Comparison of ENCODE assay signal across 8 mouse cellular contexts in genomic region chr4:154825662-154826061, GRCm38 (mm10). TPM values are rescaled to one million over a fixed set of nuclear protein-coding genes. Genes with fewer than 3 reads are reported as not detected.
DNase-seq lines count a peak whose midpoint lies in the region; ATAC-seq lines count a peak whose summit lies in the region.

No protein-coding gene starts in this region.

- no peak overlapping the region for H3K9ac ChIP-seq in heart, embryonic 12.5 days
- no peak overlapping the region for H3K9ac ChIP-seq in kidney, embryonic 15.5 days
- no peak overlapping the region for H3K9ac ChIP-seq in liver, embryonic 16.5 days (ENCODE audit: low read depth, low read length)
- H3K9ac ChIP-seq in neural tube, embryonic 12.5 days = no peak overlapping the region

- peaks cover 15% of the 10 kb centered on the region for H3K4me1 ChIP-seq in heart, embryonic 12.5 days (replicated peaks)
- H3K4me1 ChIP-seq in kidney, embryonic 15.5 days = peaks cover 11% of the 10 kb centered on the region
- no peaks in the 10 kb centered on the region for H3K4me1 ChIP-seq in liver, embryonic 16.5 days (ENCODE audit: control insufficient read depth, low read depth, low read length)
- H3K4me1 ChIP-seq in neural tube, embryonic 12.5 days = peaks cover 4% of the 10 kb centered on the region

- no peaks in the 10 kb centered on the region for H3K9me3 ChIP-seq in heart, embryonic 12.5 days (replicated peaks)
- no peaks in the 10 kb centered on the region for H3K9me3 ChIP-seq in kidney, embryonic 15.5 days (replicated peaks)
- no peaks in the 10 kb centered on the region for H3K9me3 ChIP-seq in liver, embryonic 16.5 days (replicated peaks; ENCODE audit: control insufficient read depth, low read length)
- H3K9me3 ChIP-seq in neural tube, embryonic 12.5 days = no peaks in the 10 kb centered on the region

- H3K27ac ChIP-seq in heart, embryonic 12.5 days (ENCODE audit: poor library complexity, severe bottlenecking) = no peak overlapping the region
- no peak overlapping the region for H3K27ac ChIP-seq in kidney, embryonic 15.5 days
- no peak overlapping the region for H3K27ac ChIP-seq in liver, embryonic 16.5 days (ENCODE audit: low read length)
- H3K27ac ChIP-seq in neural tube, embryonic 12.5 days = no peak overlapping the region

- peaks cover 25% of the 10 kb centered on the region; the same call in 1 of the 2 replicates for H3K27me3 ChIP-seq in heart, embryonic 12.5 days (replicated peaks)
- H3K27me3 ChIP-seq in kidney, embryonic 15.5 days = peaks cover 25% of the 10 kb centered on the region
- no peaks in the 10 kb centered on the region for H3K27me3 ChIP-seq in liver, embryonic 16.5 days (ENCODE audit: control insufficient read depth, insufficient read depth, low read depth, low read length)
- peaks cover 7% of the 10 kb centered on the region; the same call in 1 of the 2 replicates for H3K27me3 ChIP-seq in neural tube, embryonic 12.5 days (replicated peaks)

- peak; percentile 60 for DNase-seq in ES-CJ7 (ENCODE audit: low read depth, low spot score)
- DNase-seq in adrenal gland, adult 2 months = peak; percentile 14
- peak; percentile 54 for DNase-seq in embryo, embryonic 11.5 days (ENCODE audit: low read depth, low spot score)

- 33% methylated on average over 6 of the region's 6 CpGs for WGBS in heart, embryonic 12.5 days
- WGBS in kidney, embryonic 15.5 days = 32% methylated on average over 6 of the region's 6 CpGs
- 31% methylated on average over 6 of the region's 6 CpGs for WGBS in liver, embryonic 16.5 days (ENCODE audit: insufficient replicate concordance)
- WGBS in neural tube, embryonic 12.5 days = 33% methylated on average over 6 of the region's 6 CpGs

- no peak overlapping the region for H3K4me3 ChIP-seq in heart, embryonic 12.5 days
- H3K4me3 ChIP-seq in kidney, embryonic 15.5 days (replicated peaks) = no peak overlapping the region
- H3K4me3 ChIP-seq in liver, embryonic 16.5 days (ENCODE audit: low read depth, low read length) = no peak overlapping the region
- no peak overlapping the region for H3K4me3 ChIP-seq in neural tube, embryonic 12.5 days

- no peak overlapping the region for H3K4me2 ChIP-seq in heart, embryonic 12.5 days
- no peak overlapping the region for H3K4me2 ChIP-seq in kidney, embryonic 15.5 days
- no peak overlapping the region for H3K4me2 ChIP-seq in liver, embryonic 16.5 days (ENCODE audit: low read depth, low read length)
- no peak overlapping the region for H3K4me2 ChIP-seq in neural tube, embryonic 12.5 days (replicated peaks)

- no peaks in the 10 kb centered on the region for H3K36me3 ChIP-seq in heart, embryonic 12.5 days
- H3K36me3 ChIP-seq in kidney, embryonic 15.5 days = no peaks in the 10 kb centered on the region
- no peaks in the 10 kb centered on the region for H3K36me3 ChIP-seq in liver, embryonic 16.5 days (ENCODE audit: control insufficient read depth, insufficient read depth)
- H3K36me3 ChIP-seq in neural tube, embryonic 12.5 days = no peaks in the 10 kb centered on the region

- 0 out of 2 replicates have a peak, but pooled peaks have one; percentile 26 for ATAC-seq in heart, embryonic 12.5 days (ENCODE audit: insufficient number of reproducible peaks, low FRiP score)
- ATAC-seq in kidney, embryonic 15.5 days (replicated peaks; ENCODE audit: low FRiP score) = peak; percentile 49; the same call in 1 of the 2 replicates
- 0 out of 2 replicates have a peak, but pooled peaks have one; percentile 16 for ATAC-seq in liver, embryonic 16.5 days (ENCODE audit: low read depth)
- peak; percentile 42 for ATAC-seq in neural tube, embryonic 12.5 days (ENCODE audit: low FRiP score, low read depth)
- ATAC-seq in activated CD4-positive, CD25-positive, alpha-beta regulatory T cell, adult 4 months = no peak

RNA-seq across cellular contexts. Expression of gene Ttc34, which starts 11.6 kb away (rescaled TPM):
- total RNA-seq in adrenal gland, adult 2 months (2021) = under 1 TPM in 1 of 2 experiments, not detected in 1; 0.21 TPM
- 0.29 and 0.48 TPM in 2 replicates for polyA plus RNA-seq in adrenal gland, adult 2 months (2012; rRNA removed)
- polyA plus RNA-seq in heart, embryonic 12.5 days (2016; fragmentation: Nextera tagmentation; extraction: Ambion mirVana) = 0.11 and 0.62 TPM in 2 replicates
- 0.18 and 0.99 TPM in 2 replicates for polyA plus RNA-seq in kidney, embryonic 15.5 days (2015; fragmentation: Nextera tagmentation; extraction: Ambion mirVana)
- polyA plus RNA-seq in liver, embryonic 16.5 days (2015; fragmentation: Nextera tagmentation; extraction: Ambion mirVana) = not detected in 2 replicates
- 0.28 and 0.38 TPM in 2 replicates for polyA plus RNA-seq in neural tube, embryonic 12.5 days (2016; fragmentation: Nextera tagmentation; extraction: Ambion mirVana)
- polyA plus RNA-seq in activated CD4-positive, CD25-positive, alpha-beta regulatory T cell, adult 4 months (2017; shearing (Covaris generic)) = not detected

RNA-seq across cellular contexts. Expression of gene Mmel1, which starts 43.7 kb away (rescaled TPM):
- 1 to 10 TPM in 1 of 2 experiments, under 1 TPM in 1; 0.66 to 4.9 TPM for total RNA-seq in adrenal gland, adult 2 months (2021)
- polyA plus RNA-seq in adrenal gland, adult 2 months (2012; rRNA removed) = 2.4 and 6.3 TPM in 2 replicates
- 0.20 and 0.44 TPM in 2 replicates for polyA plus RNA-seq in heart, embryonic 12.5 days (2016; fragmentation: Nextera tagmentation; extraction: Ambion mirVana)
- 0.22 and 0.42 TPM in 2 replicates for polyA plus RNA-seq in kidney, embryonic 15.5 days (2015; fragmentation: Nextera tagmentation; extraction: Ambion mirVana)
- polyA plus RNA-seq in liver, embryonic 16.5 days (2015; fragmentation: Nextera tagmentation; extraction: Ambion mirVana) = 2.4 and 2.7 TPM in 2 replicates
- 0.23 and 0.26 TPM in 2 replicates for polyA plus RNA-seq in neural tube, embryonic 12.5 days (2016; fragmentation: Nextera tagmentation; extraction: Ambion mirVana)
- polyA plus RNA-seq in activated CD4-positive, CD25-positive, alpha-beta regulatory T cell, adult 4 months (2017; shearing (Covaris generic)) = not detected
